Mouse (Mus musculus) liver, postnatal 0 days (tissue): ENCODE data around the gene Washc4. TPM values are rescaled to one million over a fixed set of nuclear protein-coding genes. Genes with fewer than 3 reads are reported as not detected.

Experiments
- ATAC-seq: fragments of 200-750 bp; cut with Nextera tagmentation; 2 replicates; pipeline ENCODE4 v1.8.0; 2017; ENCODE audit warnings: mild to moderate bottlenecking, moderate library complexity
- DNase-seq: peaks from one replicate; pipeline ENCODE4 v3.0.0-alpha.2; 2016
- H3K27ac ChIP-seq: fragments of 300-500 bp; sonication (generic); 2 replicates; pipeline ENCODE4 v1.5.1; 2014; ENCODE audit warnings: antibody characterized with exemption, moderate library complexity, mild to moderate bottlenecking, low read depth
- H3K27me3 ChIP-seq: fragments of 300-500 bp; sonication (generic); 2 replicates; pipeline ENCODE4 v1.6.1; 2014; ENCODE audit warnings: low read length, control low read depth, mixed read lengths; ENCODE audit not compliant: insufficient read depth
- H3K36me3 ChIP-seq: fragments of 300-500 bp; sonication (generic); replicated peaks from 2 replicates; pipeline ENCODE4 v1.6.1; 2014; ENCODE audit warnings: mild to moderate bottlenecking, control low read depth, low read length, moderate library complexity, mixed read lengths; ENCODE audit not compliant: insufficient read depth
- H3K4me1 ChIP-seq: fragments of 300-500 bp; sonication (generic); 2 replicates; pipeline ENCODE4 v1.6.1; 2014; ENCODE audit warnings: antibody characterized with exemption, mild to moderate bottlenecking, control low read depth; ENCODE audit not compliant: insufficient read depth
- H3K4me2 ChIP-seq: fragments of 300-500 bp; sonication (generic); 2 replicates; pipeline ENCODE4 v1.6.1; 2014; ENCODE audit warnings: low read depth, mild to moderate bottlenecking, low read length, moderate library complexity, mixed read lengths
- H3K4me3 ChIP-seq: fragments of 300-500 bp; sonication (generic); 2 replicates; pipeline ENCODE4 v1.5.1; 2014; ENCODE audit warnings: low read depth, low read length
- H3K9ac ChIP-seq: fragments of 300-500 bp; sonication (generic); replicated peaks from 2 replicates; pipeline ENCODE4 v1.6.1; 2014; ENCODE audit warnings: mild to moderate bottlenecking, moderate library complexity
- H3K9me3 ChIP-seq: fragments of 300-500 bp; sonication (generic); 2 replicates; pipeline ENCODE4 v1.6.1; 2016; ENCODE audit warnings: mild to moderate bottlenecking, control low read depth, low read length, mixed read lengths
- CTCF ChIP-seq: sonication (generic); IDR thresholded peaks from 2 replicates; pipeline ENCODE4 v1.5.1; 2016; ENCODE audit warnings: antibody characterized with exemption, low read depth
- EP300 ChIP-seq: IDR thresholded peaks from 2 replicates; pipeline ENCODE4 v1.6.1; 2016; ENCODE audit warnings: antibody characterized with exemption, low read depth, mild to moderate bottlenecking
- WGBS: fragments of 180-500 bp; shearing (Covaris S2); extraction: QIAGEN DNeasy Blood & Tissue Kit; methylation state at CpG from one replicate; pipeline ENCODE4 v1.1.7; 2014; ENCODE audit not compliant: insufficient replicate concordance; 5-methylcytosine and 5-hydroxymethylcytosine counted together
- polyA plus RNA-seq: library from polyadenylated mRNA; unstranded; fragments of >200 nt; fragmentation: Nextera tagmentation; extraction: Ambion mirVana; gene quantifications from 2 replicates; pipeline ENCODE4 v1.2.1, GENCODE M21; 2015

Washc4 gene
- polyA plus RNA-seq, 1 experiment from 2014 or later, result 9.2 TPM

DNA sequence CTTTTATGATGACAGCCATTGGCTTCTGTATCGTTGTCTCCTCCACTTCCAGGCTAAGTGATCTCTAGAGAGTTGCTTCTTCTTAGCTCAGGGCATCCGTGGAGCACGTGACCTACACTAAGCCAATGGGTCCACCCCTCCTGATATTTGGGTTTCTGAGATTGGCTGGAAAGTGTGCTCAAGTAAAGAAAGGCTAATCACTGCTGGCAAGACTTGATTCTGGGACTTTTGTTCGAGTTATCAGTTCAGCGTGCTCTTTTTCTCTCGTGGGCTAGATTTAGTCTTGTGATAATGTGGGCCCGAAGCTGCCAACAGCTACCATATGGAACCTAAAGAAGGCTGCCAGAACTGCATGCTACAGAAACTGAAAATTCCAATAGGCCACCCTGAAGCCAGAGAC, 1.3 kb upstream of the Washc4 start:
- Histone ChIP-seq H3K4me1 (peaks cover 11% of the 10 kb centered on the region), H3K27me3 (no peaks in the 10 kb centered on the region), H3K36me3 (no peaks in the 10 kb centered on the region), H3K4me3 (no peak overlapping the region), H3K9me3 (no peaks in the 10 kb centered on the region), H3K9ac (no peak overlapping the region), H3K27ac (no peak overlapping the region), H3K4me2 (no peak overlapping the region)
- DNase-seq (no peak), ATAC-seq (no peak)
- TF ChIP-seq EP300, result no peak
- TF ChIP-seq CTCF, result no peak
- 76% methylated on average over 7 of the region's 7 CpGs for WGBS

- Histone ChIP-seq H3K27ac (peak overlapping the region; percentile 89), H3K4me2 (peak overlapping the region; percentile 84), H3K4me1 (peaks cover 11% of the 10 kb centered on the region), H3K4me3 (peak overlapping the region; percentile 84), H3K36me3 (no peaks in the 10 kb centered on the region; the same call in 1 of the 2 replicates), H3K27me3 (no peaks in the 10 kb centered on the region), H3K9ac (peak overlapping the region; percentile 82), H3K9me3 (no peaks in the 10 kb centered on the region)
- WGBS, result under 1% methylated on average over 41 of the region's 41 CpGs
- no peak for TF ChIP-seq EP300
- TF ChIP-seq CTCF, result 0 out of 2 replicates have a peak, but pooled peaks have one; percentile 7
- DNase-seq, result no peak
- ATAC-seq, result peak; percentile 84
Measured at GRCm38 (mm10) chr10:83544103-83544479, 539 bp downstream of the Washc4 start.

- peaks cover 8% of the 10 kb centered on the region for H3K36me3 ChIP-seq
- ATAC-seq (no peak), DNase-seq (no peak)
- peaks cover 11% of the 10 kb centered on the region for H3K4me1 ChIP-seq
- peak overlapping the region; percentile 84; the same call in 1 of the 2 replicates for H3K4me2 ChIP-seq
- 68% methylated on average over 3 of the region's 3 CpGs for WGBS
- H3K4me3 ChIP-seq, result no peak overlapping the region
- no peak overlapping the region for H3K27ac ChIP-seq
- H3K9ac ChIP-seq, result no peak overlapping the region
- H3K9me3 ChIP-seq, result no peaks in the 10 kb centered on the region
- TF ChIP-seq EP300 (no peak), CTCF (no peak)
- no peaks in the 10 kb centered on the region for H3K27me3 ChIP-seq
Measured at GRCm38 (mm10) chr10:83545341-83545740, 1.8 kb downstream of the Washc4 start.

- no peak overlapping the region for H3K9ac ChIP-seq
- H3K9me3 ChIP-seq, result no peaks in the 10 kb centered on the region
- H3K4me3 ChIP-seq, result no peak overlapping the region
- no peak overlapping the region for H3K27ac ChIP-seq
- no peaks in the 10 kb centered on the region for H3K4me1 ChIP-seq
- ATAC-seq (no peak), DNase-seq (no peak)
- H3K27me3 ChIP-seq, result no peaks in the 10 kb centered on the region
- TF ChIP-seq CTCF (no peak), EP300 (no peak)
- H3K36me3 ChIP-seq, result peaks cover 66% of the 10 kb centered on the region
- H3K4me2 ChIP-seq, result no peak overlapping the region
Measured at GRCm38 (mm10) chr10:83563005-83563404, 19.5 kb downstream of the Washc4 start.

- Histone ChIP-seq H3K36me3 (peaks cover 63% of the 10 kb centered on the region), H3K9ac (no peak overlapping the region), H3K4me3 (no peak overlapping the region), H3K27ac (no peak overlapping the region), H3K9me3 (no peaks in the 10 kb centered on the region), H3K27me3 (no peaks in the 10 kb centered on the region), H3K4me2 (no peak overlapping the region), H3K4me1 (no peaks in the 10 kb centered on the region)
- no peak; the same call in 1 of the 2 replicates for TF ChIP-seq CTCF
- TF ChIP-seq EP300, result no peak
- DNase-seq, result no peak
- ATAC-seq, result no peak
- 76% methylated on average over 7 of the region's 7 CpGs for WGBS
Measured at GRCm38 (mm10) chr10:83565449-83566441, 22.2 kb downstream of the Washc4 start.

GRCm38 (mm10) chr10:83590801-83591200, 47.2 kb downstream of the Washc4 start:
- Histone ChIP-seq H3K4me1 (no peaks in the 10 kb centered on the region), H3K27ac (no peak overlapping the region), H3K27me3 (no peaks in the 10 kb centered on the region), H3K9me3 (no peaks in the 10 kb centered on the region), H3K4me3 (no peak overlapping the region), H3K9ac (no peak overlapping the region), H3K4me2 (no peak overlapping the region), H3K36me3 (peaks cover 71% of the 10 kb centered on the region)
- 86% methylated on average over 6 of the region's 6 CpGs for WGBS
- no peak for TF ChIP-seq CTCF
- no peak for TF ChIP-seq EP300
- DNase-seq (no peak), ATAC-seq (no peak)
